Mouse (Mus musculus) spleen, adult 2 months (tissue): ENCODE data around the gene Cdc7. TPM values are rescaled to one million over a fixed set of nuclear protein-coding genes. Genes with fewer than 3 reads are reported as not detected.

Experiments
- DNase-seq, 2 experiments: peaks; one replicate each; pipeline versions ENCODE4 v3.0.0 to v3.0.0-alpha.2; 2012 to 2021; ENCODE audit warnings: low spot score in 2 of 2, low read depth in 1 of 2
- H3K27ac ChIP-seq: fragments of 200-500 bp; 2 replicates; pipeline ENCODE4 v1.5.1; 2012; ENCODE audit warnings: low read length, inconsistent platforms; ENCODE audit not compliant: insufficient read depth
- H3K27me3 ChIP-seq: fragments of 200-500 bp; 2 replicates; pipeline ENCODE4 v1.6.1; 2012; ENCODE audit warnings: mild to moderate bottlenecking, moderate library complexity, low read length, inconsistent platforms; ENCODE audit not compliant: control insufficient read depth, insufficient read depth
- H3K36me3 ChIP-seq: fragments of 200-500 bp; 2 replicates; pipeline ENCODE4 v1.6.1; 2012; ENCODE audit warnings: mild to moderate bottlenecking, low read length, inconsistent platforms; ENCODE audit not compliant: control insufficient read depth, insufficient read depth
- H3K4me1 ChIP-seq: fragments of 200-500 bp; 2 replicates; pipeline ENCODE4 v1.6.1; 2011; ENCODE audit warnings: inconsistent platforms; ENCODE audit not compliant: control insufficient read depth, insufficient read depth, insufficient read length
- H3K4me3 ChIP-seq: fragments of 200-500 bp; 2 replicates; pipeline ENCODE4 v1.5.1; 2011; ENCODE audit warnings: mild to moderate bottlenecking, inconsistent platforms; ENCODE audit not compliant: insufficient read depth, insufficient read length; ENCODE audit errors: extremely low read depth
- CTCF ChIP-seq: fragments of 200-500 bp; IDR thresholded peaks from 2 replicates; pipeline ENCODE4 v1.5.1; 2011; ENCODE audit warnings: mild to moderate bottlenecking, inconsistent platforms; ENCODE audit not compliant: insufficient read depth, insufficient read length, insufficient replicate concordance; ENCODE audit errors: extremely low read depth
- POLR2A ChIP-seq: fragments of 200-500 bp; IDR thresholded peaks from 2 replicates; pipeline ENCODE4 v1.6.1; 2011; ENCODE audit warnings: low read depth, low read length, inconsistent platforms
- WGBS: fragments of 180-500 bp; shearing (Covaris S2); methylation state at CpG from one replicate; pipeline ENCODE4 v1.1.7; 2018; 5-methylcytosine and 5-hydroxymethylcytosine counted together
- polyA plus RNA-seq: library from polyadenylated mRNA; depleted of rRNA; stranded (reverse); fragments of >200 nt; gene quantifications from 2 replicates; pipeline ENCODE4 v1.2.3, GENCODE M21; 2012

Gene Cdc7
- polyA plus RNA-seq, 1 experiment: 6.9 TPM

DNA sequence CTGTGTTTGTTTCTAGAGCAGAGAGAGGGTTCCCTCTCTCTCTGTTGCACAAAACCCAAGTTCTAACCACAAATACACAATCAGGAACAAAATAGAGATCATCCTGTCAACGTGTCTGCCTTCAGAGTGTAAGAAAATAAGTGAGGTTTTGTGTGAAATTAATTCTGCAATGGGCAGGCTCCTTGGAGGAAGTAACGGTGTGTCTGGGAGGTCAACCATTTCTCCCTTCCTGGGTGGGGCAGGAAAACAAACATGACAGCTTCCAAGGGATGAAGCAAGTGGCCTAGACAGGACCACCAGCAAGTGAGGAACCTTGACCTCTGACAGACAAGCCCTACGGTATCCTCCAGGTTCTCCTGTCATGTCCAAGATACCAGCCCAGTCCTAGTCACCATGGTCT, 46.2 kb downstream of the Cdc7 start:
- 36% methylated on average over 3 of the region's 3 CpGs for WGBS
- H3K27me3 ChIP-seq: no peaks in the 10 kb centered on the region
- peak overlapping the region; percentile 46 for H3K27ac ChIP-seq
- no peak for DNase-seq
- H3K4me3 ChIP-seq: no peak overlapping the region
- H3K36me3 ChIP-seq: no peaks in the 10 kb centered on the region
- TF ChIP-seq POLR2A: no peak
- no peak for TF ChIP-seq CTCF
- peaks cover 14% of the 10 kb centered on the region; the same call in 1 of the 2 replicates for H3K4me1 ChIP-seq

DNA sequence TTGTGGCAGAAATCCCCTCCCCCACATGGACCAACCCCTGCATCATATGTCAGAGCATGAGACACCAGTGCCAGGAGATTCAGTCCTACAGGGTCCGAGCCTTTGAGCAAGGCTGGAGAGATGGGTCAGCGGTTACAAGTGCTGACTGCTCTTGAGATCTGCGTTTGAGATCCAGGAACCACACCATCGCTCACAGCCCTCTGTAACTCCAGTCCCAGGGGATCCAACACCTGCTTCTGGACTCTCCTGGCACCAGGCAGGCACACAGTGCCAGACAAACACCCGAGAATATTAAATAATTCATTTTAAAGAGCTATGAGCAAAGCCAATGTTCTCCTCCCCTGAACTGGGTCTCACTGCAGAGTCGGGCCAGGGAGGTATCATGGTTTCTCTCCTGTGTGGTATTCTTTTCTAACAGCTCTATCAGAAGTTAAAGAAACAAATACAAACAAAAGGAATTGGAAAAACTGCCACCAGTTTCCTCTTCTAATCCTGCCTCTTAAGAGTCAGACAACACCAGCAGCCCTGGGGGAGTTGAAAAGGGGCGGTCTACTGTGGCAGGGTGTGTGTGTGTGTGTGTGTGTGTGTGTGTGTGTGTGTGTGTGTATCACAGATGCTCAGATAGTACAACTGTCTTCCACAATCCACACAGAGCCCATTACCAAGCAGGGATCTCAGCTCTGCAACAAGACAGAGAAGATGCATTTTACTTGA, 47.4 kb downstream of the Cdc7 start:
- no peaks in the 10 kb centered on the region for H3K36me3 ChIP-seq
- H3K27ac ChIP-seq: no peak overlapping the region
- TF ChIP-seq CTCF: no peak
- no peak for TF ChIP-seq POLR2A
- DNase-seq: no peak
- H3K4me1 ChIP-seq: peaks cover 19% of the 10 kb centered on the region; the same call in 1 of the 2 replicates
- H3K4me3 ChIP-seq: no peak overlapping the region
- WGBS: 50% methylated on average over 7 of the region's 7 CpGs
- H3K27me3 ChIP-seq: no peaks in the 10 kb centered on the region

- TF ChIP-seq POLR2A (no peak), CTCF (no peak)
- H3K27me3 ChIP-seq: no peaks in the 10 kb centered on the region
- H3K4me3 ChIP-seq: no peak overlapping the region
- 50% methylated on average over 11 of the region's 11 CpGs for WGBS
- peaks cover 19% of the 10 kb centered on the region; the same call in 1 of the 2 replicates for H3K4me1 ChIP-seq
- no peak overlapping the region; the same call in 1 of the 2 replicates for H3K27ac ChIP-seq
- no peaks in the 10 kb centered on the region for H3K36me3 ChIP-seq
- DNase-seq: no peak
These were observed 48.1 kb downstream of the Cdc7 start for GRCm38 (mm10) chr5:107012030-107012715.

DNA sequence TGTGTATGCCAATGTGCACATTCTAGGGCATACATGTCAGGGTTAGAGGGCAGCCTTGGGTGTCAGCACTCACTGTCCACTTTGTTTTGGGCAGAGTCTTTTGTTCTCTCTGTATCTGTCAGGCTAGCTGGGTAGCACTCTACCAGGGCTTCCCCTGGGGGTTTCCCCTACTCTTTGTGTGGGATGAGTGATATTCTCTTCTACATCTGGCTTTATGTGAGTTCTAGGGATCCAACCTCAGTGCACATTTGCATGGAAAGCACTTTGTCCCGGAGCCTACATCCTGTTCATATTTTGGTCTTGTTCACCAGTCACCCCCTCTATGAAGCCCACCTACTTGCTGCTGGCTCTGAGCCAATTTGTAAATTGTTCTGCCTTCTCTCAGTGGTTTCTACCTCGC, 49.3 kb downstream of the Cdc7 start:
- Histone ChIP-seq H3K27me3 (no peaks in the 10 kb centered on the region), H3K36me3 (no peaks in the 10 kb centered on the region), H3K4me3 (no peak overlapping the region), H3K4me1 (peaks cover 19% of the 10 kb centered on the region; the same call in 1 of the 2 replicates), H3K27ac (no peak overlapping the region)
- no peak for TF ChIP-seq CTCF
- TF ChIP-seq POLR2A: no peak
- DNase-seq: no peak
- WGBS: 36% methylated on average over 2 of the region's 2 CpGs

- WGBS: 97% methylated on average over 7 of the region's 7 CpGs
- TF ChIP-seq POLR2A (no peak), CTCF (no peak)
- no peak overlapping the region for H3K27ac ChIP-seq
- no peaks in the 10 kb centered on the region for H3K27me3 ChIP-seq
- H3K4me1 ChIP-seq: peaks cover 19% of the 10 kb centered on the region; the same call in 1 of the 2 replicates
- H3K4me3 ChIP-seq: no peak overlapping the region
- H3K36me3 ChIP-seq: no peaks in the 10 kb centered on the region
- no peak for DNase-seq
These were observed 50.0 kb downstream of the Cdc7 start for GRCm38 (mm10) chr5:107014146-107014545.

DNA sequence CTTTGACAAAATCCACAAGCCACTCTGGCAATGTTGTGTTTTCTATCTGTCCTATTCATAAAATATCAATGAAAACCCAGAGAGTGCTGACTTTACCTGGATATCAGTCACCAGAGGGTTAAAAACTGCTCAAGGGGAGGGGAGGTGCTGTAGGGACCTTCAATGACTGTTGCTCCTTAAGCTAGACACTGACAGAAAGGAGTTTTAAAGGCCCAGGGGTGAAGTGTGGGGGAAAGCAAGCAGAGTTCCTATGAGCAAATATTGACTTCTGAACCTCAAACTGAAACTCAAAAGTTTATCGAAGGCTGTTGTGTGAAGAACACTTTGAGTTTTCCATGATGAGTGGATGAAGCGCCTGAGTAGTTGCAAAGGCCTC, 50.9 kb downstream of the Cdc7 start:
- 39% methylated on average over 2 of the region's 2 CpGs for WGBS
- Histone ChIP-seq H3K36me3 (no peaks in the 10 kb centered on the region), H3K27me3 (no peaks in the 10 kb centered on the region), H3K4me1 (peaks cover 16% of the 10 kb centered on the region; the same call in 1 of the 2 replicates), H3K4me3 (no peak overlapping the region), H3K27ac (no peak overlapping the region)
- DNase-seq: no peak
- TF ChIP-seq CTCF: no peak
